Mouse (Mus musculus) hindbrain, embryonic 11.5 days (tissue): Measurements from ENCODE around the gene Serinc4. TPM values are rescaled to one million over a fixed set of nuclear protein-coding genes. Genes with fewer than 3 reads are reported as not detected.

Experiments
- ATAC-seq: fragments of 200-750 bp; cut with Nextera tagmentation; 2 replicates; pipeline ENCODE4 v1.8.0; 2017; ENCODE audit warnings: mild to moderate bottlenecking, moderate TSS enrichment, moderate library complexity; ENCODE audit not compliant: low FRiP score
- DNase-seq: peaks from one replicate; pipeline ENCODE4 v3.0.0-alpha.2; 2015; ENCODE audit warnings: low spot score
- H3K27ac ChIP-seq: fragments of 300-500 bp; sonication (generic); 2 replicates; pipeline ENCODE4 v1.5.1; 2014; ENCODE audit warnings: mild to moderate bottlenecking, low read depth, low read length
- H3K27me3 ChIP-seq: fragments of 300-500 bp; sonication (generic); 2 replicates; pipeline ENCODE4 v1.6.1; 2014; ENCODE audit warnings: mild to moderate bottlenecking, low read length, moderate library complexity, mixed read lengths; ENCODE audit not compliant: control insufficient read depth, insufficient read depth
- H3K36me3 ChIP-seq: fragments of 300-500 bp; sonication (generic); 2 replicates; pipeline ENCODE4 v1.6.1; 2014; ENCODE audit warnings: mild to moderate bottlenecking, low read length, moderate library complexity, mixed read lengths; ENCODE audit not compliant: control insufficient read depth, insufficient read depth
- H3K4me1 ChIP-seq: fragments of 300-500 bp; sonication (generic); replicated peaks from 2 replicates; pipeline ENCODE4 v1.6.1; 2014; ENCODE audit warnings: low read length, mixed read lengths; ENCODE audit not compliant: control insufficient read depth, insufficient read depth
- H3K4me2 ChIP-seq: fragments of 300-500 bp; sonication (generic); replicated peaks from 2 replicates; pipeline ENCODE4 v1.6.1; 2014; ENCODE audit warnings: mild to moderate bottlenecking, low read depth, low read length
- H3K4me3 ChIP-seq: fragments of 300-500 bp; sonication (generic); 2 replicates; pipeline ENCODE4 v1.5.1; 2014; ENCODE audit warnings: low read depth, low read length
- H3K9ac ChIP-seq: fragments of 300-500 bp; sonication (generic); 2 replicates; pipeline ENCODE4 v1.6.1; 2014; ENCODE audit warnings: low read depth, low read length
- H3K9me3 ChIP-seq: fragments of 300-500 bp; sonication (generic); 2 replicates; pipeline ENCODE4 v1.6.1; 2016; ENCODE audit warnings: low read length; ENCODE audit not compliant: control insufficient read depth
- WGBS: fragments of 180-500 bp; shearing (Covaris S2); extraction: QIAGEN DNeasy Blood & Tissue Kit; methylation state at CpG from one replicate; pipeline ENCODE4 v1.1.7; 2014; 5-methylcytosine and 5-hydroxymethylcytosine counted together
- polyA plus RNA-seq: library from polyadenylated mRNA; unstranded; fragments of >200 nt; fragmentation: Nextera tagmentation; extraction: Ambion mirVana; gene quantifications from 2 replicates; pipeline ENCODE4 v1.2.1, GENCODE M21; 2014

Serinc4 gene
- polyA plus RNA-seq, 1 experiment from 2014 or later = 0.46 TPM

GRCm38 (mm10) chr2:121418476-121418875 is 38.1 kb downstream of the Serinc4 start:
- Histone ChIP-seq H3K9ac (no peak overlapping the region), H3K4me2 (no peak overlapping the region), H3K4me3 (no peak overlapping the region), H3K4me1 (peaks cover 3% of the 10 kb centered on the region; the same call in 1 of the 2 replicates), H3K27me3 (no peaks in the 10 kb centered on the region), H3K9me3 (no peaks in the 10 kb centered on the region), H3K36me3 (no peaks in the 10 kb centered on the region), H3K27ac (no peak overlapping the region)
- 92% methylated on average over 3 of the region's 3 CpGs for WGBS
- DNase-seq (no peak), ATAC-seq (no peak)

DNA sequence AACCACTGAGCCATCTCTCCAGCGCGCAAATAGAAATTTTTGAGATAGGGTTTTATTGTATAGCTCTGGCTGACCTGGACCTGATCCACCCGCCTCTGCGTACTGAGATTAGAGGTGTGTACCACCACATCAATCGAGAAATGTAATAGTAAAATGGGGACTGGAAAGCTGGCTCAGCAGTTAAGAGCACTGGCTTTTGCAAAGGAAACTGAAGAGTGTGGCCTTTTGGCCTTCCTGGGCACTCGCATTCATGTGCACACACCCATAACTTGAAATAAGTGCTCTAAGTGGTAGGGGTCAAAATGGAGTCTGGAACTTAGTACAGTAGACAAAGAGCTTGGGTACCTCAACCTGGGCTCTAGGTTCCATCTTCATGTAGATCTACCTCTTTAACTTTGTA is 40.2 kb downstream of the Serinc4 start:
- peaks cover 3% of the 10 kb centered on the region; the same call in 1 of the 2 replicates for H3K4me1 ChIP-seq
- WGBS = 94% methylated on average over 6 of the region's 6 CpGs
- no peaks in the 10 kb centered on the region for H3K36me3 ChIP-seq
- H3K4me2 ChIP-seq = no peak overlapping the region
- H3K4me3 ChIP-seq = no peak overlapping the region
- H3K27ac ChIP-seq = no peak overlapping the region
- ATAC-seq (no peak), DNase-seq (no peak)
- no peak overlapping the region for H3K9ac ChIP-seq
- no peaks in the 10 kb centered on the region for H3K9me3 ChIP-seq
- no peaks in the 10 kb centered on the region for H3K27me3 ChIP-seq

GRCm38 (mm10) chr2:121415591-121415990 is 41.0 kb downstream of the Serinc4 start:
- ATAC-seq = no peak
- Histone ChIP-seq H3K9ac (peak overlapping the region; percentile 8; the same call in 1 of the 2 replicates), H3K27me3 (no peaks in the 10 kb centered on the region), H3K36me3 (no peaks in the 10 kb centered on the region), H3K4me2 (peak overlapping the region; percentile 45), H3K4me3 (peak overlapping the region; percentile 80), H3K9me3 (no peaks in the 10 kb centered on the region), H3K27ac (no peak overlapping the region), H3K4me1 (peaks cover 3% of the 10 kb centered on the region; the same call in 1 of the 2 replicates)
- DNase-seq = no peak
- WGBS = 87% methylated on average over 3 of the region's 3 CpGs

DNA sequence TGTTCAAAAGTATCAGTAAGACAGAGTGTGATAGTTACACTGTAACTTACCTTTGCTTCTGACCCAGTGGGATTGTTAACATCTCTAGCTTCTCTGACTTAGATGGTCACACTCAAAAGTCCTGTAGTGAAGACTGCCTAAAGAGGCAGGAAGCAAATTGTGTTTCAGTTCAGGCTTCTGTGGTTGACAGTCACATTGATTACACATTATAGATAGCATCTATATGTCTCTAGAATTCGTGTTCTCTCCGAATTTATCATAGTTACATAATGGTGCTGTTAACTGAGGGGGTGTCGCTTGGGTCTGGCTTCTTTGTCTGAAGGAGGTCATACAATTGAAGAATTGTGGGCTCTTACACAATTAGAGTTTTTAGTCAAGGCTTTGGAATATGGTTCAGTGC is 41.5 kb downstream of the Serinc4 start:
- Histone ChIP-seq H3K9ac (peak overlapping the region; percentile 8; the same call in 1 of the 2 replicates), H3K4me2 (peak overlapping the region; percentile 45), H3K27me3 (no peaks in the 10 kb centered on the region), H3K36me3 (no peaks in the 10 kb centered on the region), H3K4me3 (peak overlapping the region; percentile 80), H3K27ac (no peak overlapping the region), H3K9me3 (no peaks in the 10 kb centered on the region), H3K4me1 (peaks cover 3% of the 10 kb centered on the region; the same call in 1 of the 2 replicates)
- WGBS = 53% methylated on average over 3 of the region's 3 CpGs
- ATAC-seq (no peak), DNase-seq (no peak)

DNA sequence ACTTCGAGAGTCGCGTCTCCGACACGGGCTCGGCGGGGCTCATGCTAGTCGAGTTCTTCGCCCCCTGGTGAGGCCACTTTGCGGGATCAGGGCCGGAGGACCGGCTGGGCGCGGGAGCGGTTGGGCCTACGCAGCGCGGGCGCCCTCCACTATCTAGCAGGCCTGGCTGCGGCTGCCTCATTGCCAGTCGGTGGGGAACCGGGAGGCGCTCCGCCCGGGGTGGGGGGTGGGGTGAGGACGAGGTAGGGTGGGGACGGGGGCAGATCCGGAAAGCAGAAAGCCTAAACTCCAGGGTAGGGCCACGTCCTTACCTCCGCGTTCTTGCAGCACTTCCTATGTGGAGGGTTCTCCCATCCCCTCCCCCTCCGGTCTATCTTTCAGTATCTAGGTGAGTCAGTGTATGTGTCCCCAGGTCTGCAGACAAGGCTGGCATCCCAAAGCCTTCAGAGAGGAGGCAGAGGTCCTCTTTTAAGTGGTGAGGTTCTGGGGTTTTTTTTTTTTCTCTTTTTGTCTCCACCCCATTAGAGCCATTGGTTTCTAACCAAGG is 42.4 kb downstream of the Serinc4 start:
- H3K4me1 ChIP-seq = peaks cover 3% of the 10 kb centered on the region; the same call in 1 of the 2 replicates
- H3K9me3 ChIP-seq = no peaks in the 10 kb centered on the region
- H3K27me3 ChIP-seq = no peaks in the 10 kb centered on the region
- no peaks in the 10 kb centered on the region for H3K36me3 ChIP-seq
- peak; percentile 57 for ATAC-seq
- WGBS = under 1% methylated on average over 30 of the region's 32 CpGs
- H3K9ac ChIP-seq = peak overlapping the region; percentile 91
- peak overlapping the region; percentile 80 for H3K4me3 ChIP-seq
- peak overlapping the region; percentile 90 for H3K27ac ChIP-seq
- peak overlapping the region; percentile 45 for H3K4me2 ChIP-seq
- DNase-seq = peak; percentile 61

- H3K27me3 ChIP-seq = no peaks in the 10 kb centered on the region
- H3K4me3 ChIP-seq = peak within 1 kb of the TSS; percentile 80
- under 1% methylated on average over 65 of the region's 68 CpGs for WGBS
- H3K27ac ChIP-seq = peak within 1 kb of the TSS; percentile 90
- peak within 1 kb of the TSS; percentile 91 for H3K9ac ChIP-seq
- peak; percentile 96 for DNase-seq
- ATAC-seq = peak; percentile 99
- H3K4me1 ChIP-seq = peaks cover 3% of the 10 kb centered on the region; the same call in 1 of the 2 replicates
- H3K9me3 ChIP-seq = no peaks in the 10 kb centered on the region
- peak within 1 kb of the TSS; percentile 45 for H3K4me2 ChIP-seq
- H3K36me3 ChIP-seq = no peaks in the 10 kb centered on the region
Measured at GRCm38 (mm10) chr2:121413387-121414042, 43.1 kb downstream of the Serinc4 start, which contains the start of the genes Pdia3 and Catsper2. Gene Pdia3, plus strand, starts transcription at chr2:121413775. Gene Catsper2, minus strand, starts transcription at chr2:121413792.

DNA sequence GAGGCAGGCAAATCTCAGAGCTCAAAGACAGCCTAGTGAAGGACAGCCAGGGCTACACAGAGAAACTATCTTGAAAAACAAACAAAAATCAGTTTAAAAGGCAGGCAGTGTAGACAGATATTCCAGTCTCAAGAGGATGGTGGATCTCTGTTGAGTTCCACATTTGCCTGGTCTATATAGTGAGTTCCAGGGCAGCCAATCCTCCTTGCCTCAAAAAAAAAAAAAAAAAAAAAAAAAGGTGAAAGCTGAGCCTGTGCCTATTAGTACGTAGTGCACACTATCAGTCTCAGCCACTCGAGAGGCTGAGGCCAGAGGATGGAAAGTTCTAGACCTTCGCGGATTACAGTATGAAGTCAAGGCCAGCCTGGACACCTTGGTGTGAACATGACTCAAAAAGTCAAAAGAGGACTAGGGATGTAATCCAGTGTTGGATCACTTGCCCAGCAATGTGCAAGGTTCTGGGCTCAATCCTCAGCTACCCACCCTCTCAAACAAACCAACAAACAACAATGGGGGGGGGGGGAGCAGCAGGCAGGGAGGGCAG is 43.7 kb downstream of the Serinc4 start:
- H3K9me3 ChIP-seq = no peaks in the 10 kb centered on the region
- H3K9ac ChIP-seq = peak overlapping the region; percentile 74
- no peaks in the 10 kb centered on the region for H3K27me3 ChIP-seq
- H3K4me3 ChIP-seq = peak overlapping the region; percentile 80
- DNase-seq (no peak), ATAC-seq (no peak; the same call in 1 of the 2 replicates)
- WGBS = 14% methylated on average over 4 of the region's 4 CpGs
- H3K4me1 ChIP-seq = peaks cover 3% of the 10 kb centered on the region; the same call in 1 of the 2 replicates
- peak overlapping the region; percentile 90 for H3K27ac ChIP-seq
- peak overlapping the region; percentile 45 for H3K4me2 ChIP-seq
- H3K36me3 ChIP-seq = no peaks in the 10 kb centered on the region

DNA sequence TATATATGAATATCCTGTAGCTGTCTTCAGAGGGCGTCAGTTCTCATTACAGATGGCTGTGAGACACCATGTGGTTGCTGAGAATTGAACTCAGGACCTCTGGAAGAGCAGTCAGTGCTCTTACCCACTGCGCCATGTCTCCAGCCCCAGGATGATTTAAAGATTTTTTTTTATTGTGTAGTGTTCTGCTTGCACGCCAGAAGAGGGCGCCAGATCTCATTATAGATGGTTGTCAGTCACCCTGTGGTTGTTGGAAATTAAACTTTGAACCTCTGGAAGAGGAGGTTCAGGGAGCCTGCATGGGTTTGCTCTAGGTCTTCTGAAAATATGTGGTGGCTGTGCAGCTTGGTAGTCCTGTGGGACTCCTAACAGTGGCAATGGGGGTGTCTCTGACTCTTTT is 48.4 kb downstream of the Serinc4 start:
- H3K4me2 ChIP-seq = no peak overlapping the region
- DNase-seq (peak; percentile 17), ATAC-seq (no peak)
- no peaks in the 10 kb centered on the region for H3K27me3 ChIP-seq
- H3K9me3 ChIP-seq = no peaks in the 10 kb centered on the region
- no peak overlapping the region for H3K9ac ChIP-seq
- no peaks in the 10 kb centered on the region for H3K4me1 ChIP-seq
- 37% methylated on average over 4 of the region's 4 CpGs for WGBS
- no peak overlapping the region for H3K27ac ChIP-seq
- no peak overlapping the region for H3K4me3 ChIP-seq
- no peaks in the 10 kb centered on the region for H3K36me3 ChIP-seq
